Mouse (Mus musculus): ENCODE measurements at regions not wholly inside any gene's neighbourhood (a gene's known extent, or its start where the extent isn't known, plus 50 kb on each side); places are given as distances from the start of the nearest gene placed in this dataset.

- no peak for DNase-seq (ENCODE audit: low spot score)
Observed at GRCm38 (mm10) chr3:105375820-105376219, 76.3 kb upstream of the Kcnd3 start.

- DNase-seq (ENCODE audit: low spot score), result no peak
Observed at GRCm38 (mm10) chr3:105376346-105376745, 75.8 kb upstream of the Kcnd3 start.

DNA sequence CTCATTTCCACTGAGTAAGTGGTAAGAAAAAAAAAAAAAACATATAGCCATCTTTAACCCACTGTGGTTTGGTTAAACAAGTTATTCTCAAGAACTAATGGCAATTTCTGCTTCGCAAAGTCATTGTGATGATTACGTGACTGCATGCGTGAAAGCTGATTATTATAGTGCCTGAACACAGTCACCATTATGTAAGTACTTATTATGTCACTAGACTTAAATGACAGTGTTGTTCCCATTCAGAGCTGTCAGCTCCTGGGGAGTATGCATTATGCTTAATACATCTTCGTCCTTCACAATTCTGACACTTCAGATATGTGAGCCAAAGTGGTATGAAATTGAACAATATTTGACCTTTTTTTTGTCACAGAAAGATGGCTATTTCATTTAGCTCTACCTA lies 71.3 kb upstream of the Kcnd3 start:
- DNase-seq (ENCODE audit: low spot score), result no peak

GRCm38 (mm10) chr3:105392611-105393514 lies 59.3 kb upstream of the Kcnd3 start:
- DNase-seq (ENCODE audit: low spot score), result peak; percentile 24

Measured in urinary bladder, adult 2 months (tissue).